Mouse (Mus musculus): Measurements from ENCODE around the gene Nacc1. TPM values are rescaled to one million over a fixed set of nuclear protein-coding genes. Genes with fewer than 3 reads are reported as not detected.

Nacc1 gene
- polyA plus RNA-seq, 1 experiment from 2014 or later: 13.0 TPM

- H3K27ac ChIP-seq (ENCODE audit: low read length): peak overlapping the region; percentile 34; the same call in 1 of the 2 replicates
- peaks cover 18% of the 10 kb centered on the region for H3K36me3 ChIP-seq (ENCODE audit: control insufficient read depth, insufficient read depth, low read length)
- no peaks in the 10 kb centered on the region for H3K9me3 ChIP-seq (replicated peaks; ENCODE audit: control insufficient read depth, low read length, poor library complexity, severe bottlenecking)
- no peak for ATAC-seq
- H3K4me1 ChIP-seq (ENCODE audit: control insufficient read depth, insufficient read depth, low read length): peaks cover 1% of the 10 kb centered on the region; the same call in 1 of the 2 replicates
- H3K9ac ChIP-seq (ENCODE audit: low read depth, low read length): no peak overlapping the region
- WGBS: 90% methylated on average over 9 of the region's 9 CpGs
- no peak overlapping the region for H3K4me2 ChIP-seq (ENCODE audit: low read length)
- peaks cover 27% of the 10 kb centered on the region for H3K27me3 ChIP-seq (ENCODE audit: control insufficient read depth, insufficient read depth, low read depth, low read length)
- no peak overlapping the region for H3K4me3 ChIP-seq (ENCODE audit: low read depth, low read length)
These were observed 11.3 kb upstream of the Nacc1 start for GRCm38 (mm10) chr8:84698929-84699401.

- Histone ChIP-seq H3K4me2 (ENCODE audit: low read length) (no peak overlapping the region), H3K9me3 (replicated peaks; ENCODE audit: control insufficient read depth, low read length, poor library complexity, severe bottlenecking) (no peaks in the 10 kb centered on the region), H3K36me3 (ENCODE audit: control insufficient read depth, insufficient read depth, low read length) (peaks cover 18% of the 10 kb centered on the region), H3K27me3 (ENCODE audit: control insufficient read depth, insufficient read depth, low read depth, low read length) (peaks cover 20% of the 10 kb centered on the region), H3K4me3 (ENCODE audit: low read depth, low read length) (no peak overlapping the region), H3K9ac (ENCODE audit: low read depth, low read length) (no peak overlapping the region), H3K4me1 (ENCODE audit: control insufficient read depth, insufficient read depth, low read length) (no peaks in the 10 kb centered on the region), H3K27ac (ENCODE audit: low read length) (no peak overlapping the region)
- WGBS: 96% methylated on average over 5 of the region's 5 CpGs
- ATAC-seq: no peak
These were observed 10.6 kb upstream of the Nacc1 start for GRCm38 (mm10) chr8:84698288-84698687.

GRCm38 (mm10) chr8:84697166-84698130 lies 9.8 kb upstream of the Nacc1 start:
- Histone ChIP-seq H3K27me3 (ENCODE audit: control insufficient read depth, insufficient read depth, low read depth, low read length) (peaks cover 12% of the 10 kb centered on the region), H3K4me1 (ENCODE audit: control insufficient read depth, insufficient read depth, low read length) (no peaks in the 10 kb centered on the region), H3K36me3 (ENCODE audit: control insufficient read depth, insufficient read depth, low read length) (peaks cover 18% of the 10 kb centered on the region), H3K9me3 (replicated peaks; ENCODE audit: control insufficient read depth, low read length, poor library complexity, severe bottlenecking) (no peaks in the 10 kb centered on the region), H3K9ac (ENCODE audit: low read depth, low read length) (no peak overlapping the region), H3K27ac (ENCODE audit: low read length) (no peak overlapping the region), H3K4me2 (ENCODE audit: low read length) (no peak overlapping the region), H3K4me3 (ENCODE audit: low read depth, low read length) (no peak overlapping the region)
- ATAC-seq: no peak
- WGBS: 88% methylated on average over 14 of the region's 14 CpGs

GRCm38 (mm10) chr8:84695140-84695539 lies 7.5 kb upstream of the Nacc1 start:
- Histone ChIP-seq H3K36me3 (ENCODE audit: control insufficient read depth, insufficient read depth, low read length) (peaks cover 21% of the 10 kb centered on the region), H3K4me1 (ENCODE audit: control insufficient read depth, insufficient read depth, low read length) (peaks cover 4% of the 10 kb centered on the region), H3K9me3 (replicated peaks; ENCODE audit: control insufficient read depth, low read length, poor library complexity, severe bottlenecking) (no peaks in the 10 kb centered on the region), H3K9ac (ENCODE audit: low read depth, low read length) (no peak overlapping the region), H3K4me3 (ENCODE audit: low read depth, low read length) (no peak overlapping the region), H3K27ac (ENCODE audit: low read length) (no peak overlapping the region), H3K27me3 (ENCODE audit: control insufficient read depth, insufficient read depth, low read depth, low read length) (no peaks in the 10 kb centered on the region), H3K4me2 (ENCODE audit: low read length) (no peak overlapping the region)
- ATAC-seq: no peak
- WGBS: 94% methylated on average over 6 of the region's 6 CpGs

GRCm38 (mm10) chr8:84693332-84693731 lies 5.7 kb upstream of the Nacc1 start:
- Histone ChIP-seq H3K9ac (ENCODE audit: low read depth, low read length) (no peak overlapping the region), H3K27me3 (ENCODE audit: control insufficient read depth, insufficient read depth, low read depth, low read length) (no peaks in the 10 kb centered on the region), H3K4me3 (ENCODE audit: low read depth, low read length) (no peak overlapping the region), H3K36me3 (ENCODE audit: control insufficient read depth, insufficient read depth, low read length) (peaks cover 15% of the 10 kb centered on the region), H3K4me2 (ENCODE audit: low read length) (no peak overlapping the region), H3K27ac (ENCODE audit: low read length) (no peak overlapping the region), H3K9me3 (replicated peaks; ENCODE audit: control insufficient read depth, low read length, poor library complexity, severe bottlenecking) (no peaks in the 10 kb centered on the region), H3K4me1 (ENCODE audit: control insufficient read depth, insufficient read depth, low read length) (peaks cover 15% of the 10 kb centered on the region)
- ATAC-seq: no peak
- WGBS: 86% methylated on average over 4 of the region's 4 CpGs

- Histone ChIP-seq H3K27me3 (ENCODE audit: control insufficient read depth, insufficient read depth, low read depth, low read length) (no peaks in the 10 kb centered on the region), H3K9ac (ENCODE audit: low read depth, low read length) (peak overlapping the region; percentile 71), H3K4me3 (ENCODE audit: low read depth, low read length) (peak overlapping the region; percentile 64), H3K4me1 (ENCODE audit: control insufficient read depth, insufficient read depth, low read length) (peaks cover 37% of the 10 kb centered on the region), H3K27ac (ENCODE audit: low read length) (no peak overlapping the region), H3K36me3 (ENCODE audit: control insufficient read depth, insufficient read depth, low read length) (peaks cover 3% of the 10 kb centered on the region; the same call in 1 of the 2 replicates), H3K4me2 (ENCODE audit: low read length) (peak overlapping the region; percentile 65), H3K9me3 (replicated peaks; ENCODE audit: control insufficient read depth, low read length, poor library complexity, severe bottlenecking) (no peaks in the 10 kb centered on the region)
- peak; percentile 86 for ATAC-seq
- WGBS: under 1% methylated on average over 47 of the region's 47 CpGs
These were observed 1.6 kb upstream of the Nacc1 start for GRCm38 (mm10) chr8:84689091-84689915.

GRCm38 (mm10) chr8:84687003-84687704 lies 508 bp downstream of the Nacc1 start:
- ATAC-seq: peak; percentile 19
- peaks cover 3% of the 10 kb centered on the region; the same call in 1 of the 2 replicates for H3K36me3 ChIP-seq (ENCODE audit: control insufficient read depth, insufficient read depth, low read length)
- H3K27me3 ChIP-seq (ENCODE audit: control insufficient read depth, insufficient read depth, low read depth, low read length): no peaks in the 10 kb centered on the region
- H3K9ac ChIP-seq (ENCODE audit: low read depth, low read length): peak overlapping the region; percentile 99
- peak overlapping the region; percentile 100 for H3K4me3 ChIP-seq (ENCODE audit: low read depth, low read length)
- H3K27ac ChIP-seq (ENCODE audit: low read length): peak overlapping the region; percentile 87
- peak overlapping the region; percentile 92 for H3K4me2 ChIP-seq (ENCODE audit: low read length)
- WGBS: under 1% methylated on average over 51 of the region's 62 CpGs
- peaks cover 37% of the 10 kb centered on the region for H3K4me1 ChIP-seq (ENCODE audit: control insufficient read depth, insufficient read depth, low read length)
- H3K9me3 ChIP-seq (replicated peaks; ENCODE audit: control insufficient read depth, low read length, poor library complexity, severe bottlenecking): no peaks in the 10 kb centered on the region

- Histone ChIP-seq H3K9me3 (replicated peaks; ENCODE audit: control insufficient read depth, low read length, poor library complexity, severe bottlenecking) (no peaks in the 10 kb centered on the region), H3K36me3 (ENCODE audit: control insufficient read depth, insufficient read depth, low read length) (peaks cover 3% of the 10 kb centered on the region; the same call in 1 of the 2 replicates), H3K9ac (ENCODE audit: low read depth, low read length) (peak within 1 kb of the TSS; percentile 99), H3K4me2 (ENCODE audit: low read length) (peak within 1 kb of the TSS; percentile 92), H3K4me1 (ENCODE audit: control insufficient read depth, insufficient read depth, low read length) (peaks cover 37% of the 10 kb centered on the region), H3K4me3 (ENCODE audit: low read depth, low read length) (peak within 1 kb of the TSS; percentile 100), H3K27me3 (ENCODE audit: control insufficient read depth, insufficient read depth, low read depth, low read length) (no peaks in the 10 kb centered on the region), H3K27ac (ENCODE audit: low read length) (peak within 1 kb of the TSS; percentile 87)
- WGBS: 8% methylated on average over 19 of the region's 20 CpGs
- no peak for ATAC-seq
These were observed 1.3 kb downstream of the Nacc1 start, which contains the start of gene Trmt1 for GRCm38 (mm10) chr8:84686191-84687002. Gene Trmt1, plus strand, starts transcription at chr8:84686307.

Measured in midbrain, embryonic 16.5 days (tissue).